Mouse (Mus musculus) small intestine, adult 2 months (tissue): Measurements from ENCODE around the gene Ndufs7. TPM values are rescaled to one million over a fixed set of nuclear protein-coding genes. Genes with fewer than 3 reads are reported as not detected.
A peak's percentile ranks its signal among the peaks of the same experiment; 100 is the strongest.

ENCODE experiments used
- H3K27ac ChIP-seq: fragments of 200-500 bp; 2 replicates; pipeline ENCODE4 v1.5.1; 2012; ENCODE audit warnings: low read depth, low read length, control low read depth, inconsistent platforms; ENCODE audit not compliant: insufficient read depth
- H3K27me3 ChIP-seq: fragments of 200-500 bp; 2 replicates; pipeline ENCODE4 v1.6.1; 2012; ENCODE audit warnings: mild to moderate bottlenecking, moderate library complexity, low read length, inconsistent platforms; ENCODE audit not compliant: control insufficient read depth, insufficient read depth
- H3K36me3 ChIP-seq: fragments of 200-500 bp; 2 replicates; pipeline ENCODE4 v1.6.1; 2012; ENCODE audit warnings: mild to moderate bottlenecking, low read length, control low read depth, inconsistent platforms; ENCODE audit not compliant: control insufficient read depth, insufficient read depth
- H3K4me1 ChIP-seq: fragments of 200-500 bp; 2 replicates; pipeline ENCODE4 v1.6.1; 2012; ENCODE audit warnings: low read length, inconsistent platforms, mixed read lengths; ENCODE audit not compliant: control insufficient read depth, insufficient read depth, insufficient read length
- H3K4me3 ChIP-seq: fragments of 200-500 bp; 2 replicates; pipeline ENCODE4 v1.5.1; 2012; ENCODE audit warnings: low read depth, mild to moderate bottlenecking, control low read depth, inconsistent platforms, low read length, moderate library complexity
- CTCF ChIP-seq: fragments of 200-500 bp; IDR thresholded peaks from 2 replicates; pipeline ENCODE4 v1.5.1; 2012; ENCODE audit warnings: low read depth, mild to moderate bottlenecking, control low read depth, inconsistent platforms, low read length, moderate library complexity, mixed read lengths; ENCODE audit not compliant: insufficient replicate concordance, insufficient read length; ENCODE audit errors: extremely low read depth
- POLR2A ChIP-seq: fragments of 200-500 bp; IDR thresholded peaks from 2 replicates; pipeline ENCODE4 v1.6.1; 2012; ENCODE audit warnings: low read depth, mild to moderate bottlenecking, control low read depth, inconsistent platforms, low read length, moderate library complexity
- WGBS: fragments of 180-500 bp; shearing (Covaris S2); methylation state at CpG from one replicate; pipeline ENCODE4 v1.1.7; 2018; 5-methylcytosine and 5-hydroxymethylcytosine counted together
- polyA plus RNA-seq: library from polyadenylated mRNA; depleted of rRNA; stranded (reverse); fragments of >200 nt; gene quantifications from 2 replicates; pipeline ENCODE4 v1.2.3, GENCODE M21; 2012; rRNA removed

Gene Ndufs7
- polyA plus RNA-seq, 1 experiment: 1,176 TPM

GRCm38 (mm10) chr10:80301256-80302081, 52.5 kb downstream of the Ndufs7 start:
- peaks cover 48% of the 10 kb centered on the region for H3K27me3 ChIP-seq
- no peak overlapping the region for H3K27ac ChIP-seq
- no peaks in the 10 kb centered on the region; the same call in 1 of the 2 replicates for H3K4me1 ChIP-seq
- no peaks in the 10 kb centered on the region for H3K36me3 ChIP-seq
- TF ChIP-seq POLR2A (no peak), CTCF (no peak)
- 70% methylated on average over 10 of the region's 10 CpGs for WGBS
- H3K4me3 ChIP-seq: no peak overlapping the region

- no peaks in the 10 kb centered on the region; the same call in 1 of the 2 replicates for H3K4me1 ChIP-seq
- WGBS: 55% methylated on average over 5 of the region's 5 CpGs
- H3K27me3 ChIP-seq: peaks cover 48% of the 10 kb centered on the region
- TF ChIP-seq POLR2A: no peak
- TF ChIP-seq CTCF: no peak
- no peak overlapping the region for H3K27ac ChIP-seq
- no peak overlapping the region for H3K4me3 ChIP-seq
- H3K36me3 ChIP-seq: no peaks in the 10 kb centered on the region
Observed at GRCm38 (mm10) chr10:80302082-80302355, 53.1 kb downstream of the Ndufs7 start.

GRCm38 (mm10) chr10:80302471-80302881, 53.6 kb downstream of the Ndufs7 start:
- Histone ChIP-seq H3K27me3 (peaks cover 48% of the 10 kb centered on the region), H3K36me3 (no peaks in the 10 kb centered on the region), H3K4me1 (no peaks in the 10 kb centered on the region; the same call in 1 of the 2 replicates), H3K27ac (no peak overlapping the region), H3K4me3 (no peak overlapping the region)
- TF ChIP-seq CTCF (no peak), POLR2A (no peak)
- WGBS: 11% methylated on average over 9 of the region's 9 CpGs

GRCm38 (mm10) chr10:80304458-80304857, 55.5 kb downstream of the Ndufs7 start:
- TF ChIP-seq POLR2A (no peak), CTCF (no peak)
- Histone ChIP-seq H3K27ac (no peak overlapping the region), H3K4me3 (peak overlapping the region; percentile 43), H3K27me3 (peaks cover 30% of the 10 kb centered on the region), H3K36me3 (no peaks in the 10 kb centered on the region), H3K4me1 (no peaks in the 10 kb centered on the region; the same call in 1 of the 2 replicates)
- 24% methylated on average over 12 of the region's 12 CpGs for WGBS

GRCm38 (mm10) chr10:80304862-80305261, 55.9 kb downstream of the Ndufs7 start:
- Histone ChIP-seq H3K27ac (no peak overlapping the region), H3K27me3 (peaks cover 27% of the 10 kb centered on the region), H3K4me3 (peak overlapping the region; percentile 43), H3K36me3 (no peaks in the 10 kb centered on the region), H3K4me1 (no peaks in the 10 kb centered on the region; the same call in 1 of the 2 replicates)
- 11% methylated on average over 25 of the region's 25 CpGs for WGBS
- TF ChIP-seq POLR2A (no peak), CTCF (no peak)

Other genes with a start within 250 kb of the Ndufs7 start
- 23.2 and 36.8 TPM in 2 replicates for gene Arhgap45, start 232.5 kb upstream of the Ndufs7 start, polyA plus RNA-seq
- gene Polr2e, start 209.3 kb upstream of the Ndufs7 start, polyA plus RNA-seq: 140 and 186 TPM in 2 replicates
- 388 and 646 TPM in 2 replicates for gene Gpx4, start 202.0 kb upstream of the Ndufs7 start, polyA plus RNA-seq
- 61.2 and 126 TPM in 2 replicates for gene Sbno2, start 143.6 kb upstream of the Ndufs7 start, polyA plus RNA-seq
- 77.5 and 124 TPM in 2 replicates for gene Stk11, start 133.3 kb upstream of the Ndufs7 start, polyA plus RNA-seq
- 2,309 and 4,813 TPM in 2 replicates for gene Atp5d, start 110.5 kb upstream of the Ndufs7 start, polyA plus RNA-seq
- gene Cbarp, start 108.3 kb upstream of the Ndufs7 start, polyA plus RNA-seq: 3.7 and 6.6 TPM in 2 replicates
- 151 and 372 TPM in 2 replicates for gene Midn, start 100.8 kb upstream of the Ndufs7 start, polyA plus RNA-seq
- gene Cirbp, start 83.1 kb upstream of the Ndufs7 start, polyA plus RNA-seq: 18.5 and 48.0 TPM in 2 replicates
- gene 1600002K03Rik, start 76.2 kb upstream of the Ndufs7 start, polyA plus RNA-seq: 6.8 and 9.0 TPM in 2 replicates
- gene Efna2, start 69.6 kb upstream of the Ndufs7 start, polyA plus RNA-seq: 1.5 and 1.8 TPM in 2 replicates
- 11.6 and 23.7 TPM in 2 replicates for gene Mum1, start 22.7 kb upstream of the Ndufs7 start, polyA plus RNA-seq
- gene Gamt, start 11.9 kb downstream of the Ndufs7 start, polyA plus RNA-seq: 13.1 and 55.2 TPM in 2 replicates
- gene Dazap1, start 12.4 kb downstream of the Ndufs7 start, polyA plus RNA-seq: 46.6 and 89.3 TPM in 2 replicates
- gene Rps15, start 43.3 kb downstream of the Ndufs7 start, polyA plus RNA-seq: 741 and 887 TPM in 2 replicates
- 0.65 and 0.96 TPM in 2 replicates for gene Apc2, start 46.9 kb downstream of the Ndufs7 start, polyA plus RNA-seq
- 47.4 and 74.1 TPM in 2 replicates for gene 2310011J03Rik, start 71.4 kb downstream of the Ndufs7 start, polyA plus RNA-seq
- gene Pcsk4, start 80.4 kb downstream of the Ndufs7 start, polyA plus RNA-seq: 18.0 and 27.0 TPM in 2 replicates
- 186 and 287 TPM in 2 replicates for gene Reep6, start 80.8 kb downstream of the Ndufs7 start, polyA plus RNA-seq
- 74.2 and 136 TPM in 2 replicates for gene Adamtsl5, start 99.3 kb downstream of the Ndufs7 start, polyA plus RNA-seq
- 0.75 and 5.9 TPM in 2 replicates for gene Plk5, start 107.3 kb downstream of the Ndufs7 start, polyA plus RNA-seq
- gene Mex3d, start 138.5 kb downstream of the Ndufs7 start, polyA plus RNA-seq: 10.3 and 20.6 TPM in 2 replicates
- 55.1 and 85.7 TPM in 2 replicates for gene Mbd3, start 150.4 kb downstream of the Ndufs7 start, polyA plus RNA-seq
- gene Uqcr11, start 157.7 kb downstream of the Ndufs7 start, polyA plus RNA-seq: 2,051 and 2,588 TPM in 2 replicates
- 45.6 and 101 TPM in 2 replicates for gene Tcf3, start 184.5 kb downstream of the Ndufs7 start, polyA plus RNA-seq
- gene Onecut3, start 245.7 kb downstream of the Ndufs7 start, polyA plus RNA-seq: 0.29 and 2.8 TPM in 2 replicates